Mouse (Mus musculus): Measurements from ENCODE around the gene C1qtnf5. TPM values are rescaled to one million over a fixed set of nuclear protein-coding genes. Genes with fewer than 3 reads are reported as not detected.
A peak's percentile ranks its signal among the peaks of the same experiment; 100 is the strongest.

C1qtnf5 gene
- polyA plus RNA-seq, 1 experiment from 2014 or later, result 2.1 TPM

DNA sequence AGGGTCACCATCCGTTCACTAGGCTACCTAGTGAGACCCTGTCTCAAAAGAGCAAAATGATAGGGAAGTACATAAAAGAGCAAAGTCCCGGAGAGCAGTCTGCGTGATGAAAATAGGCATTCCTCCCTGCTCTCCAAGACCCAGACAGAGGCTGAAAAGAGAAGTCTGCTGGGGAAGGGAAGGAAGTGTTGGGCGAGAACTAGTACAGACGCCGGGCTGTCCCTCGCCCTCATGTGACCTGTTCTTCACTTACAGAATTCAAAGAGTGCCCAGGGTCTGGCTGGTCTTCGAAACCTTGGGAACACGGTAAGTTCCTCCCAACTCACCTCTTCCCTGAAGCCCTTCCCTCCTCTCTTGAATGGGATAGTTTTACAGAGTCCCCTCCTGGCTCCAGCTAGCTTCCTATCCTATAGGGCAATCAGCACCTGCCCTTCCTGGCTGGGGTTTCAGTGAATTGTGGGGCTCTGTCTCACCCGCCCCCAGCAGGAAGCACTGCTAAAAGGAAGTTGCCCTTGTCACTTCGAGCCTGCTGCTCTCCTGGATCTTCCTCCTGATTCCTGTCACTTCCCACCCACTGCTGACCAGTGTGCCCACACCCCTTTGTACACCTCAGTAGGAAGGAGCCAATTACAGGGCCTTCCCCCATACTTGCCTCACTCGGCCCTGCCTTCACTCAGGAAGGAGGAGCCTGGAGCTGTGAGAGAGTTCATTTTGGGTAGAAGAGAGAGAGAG, 18.0 kb upstream of the C1qtnf5 start:
- Histone ChIP-seq H3K36me3 (peaks cover 49% of the 10 kb centered on the region), H3K9ac (peak overlapping the region; percentile 76), H3K4me3 (peak overlapping the region; percentile 82; the same call in 1 of the 2 replicates), H3K4me1 (peaks cover 67% of the 10 kb centered on the region), H3K27ac (replicated peaks) (peak overlapping the region; percentile 98), H3K4me2 (peak overlapping the region; percentile 97), H3K27me3 (replicated peaks) (peaks cover 21% of the 10 kb centered on the region), H3K9me3 (no peaks in the 10 kb centered on the region)
- 27% methylated on average over 12 of the region's 12 CpGs for WGBS
- ATAC-seq (ENCODE audit: extremely low read depth, insufficient number of reproducible peaks, low FRiP score, low TSS enrichment), result no peak

DNA sequence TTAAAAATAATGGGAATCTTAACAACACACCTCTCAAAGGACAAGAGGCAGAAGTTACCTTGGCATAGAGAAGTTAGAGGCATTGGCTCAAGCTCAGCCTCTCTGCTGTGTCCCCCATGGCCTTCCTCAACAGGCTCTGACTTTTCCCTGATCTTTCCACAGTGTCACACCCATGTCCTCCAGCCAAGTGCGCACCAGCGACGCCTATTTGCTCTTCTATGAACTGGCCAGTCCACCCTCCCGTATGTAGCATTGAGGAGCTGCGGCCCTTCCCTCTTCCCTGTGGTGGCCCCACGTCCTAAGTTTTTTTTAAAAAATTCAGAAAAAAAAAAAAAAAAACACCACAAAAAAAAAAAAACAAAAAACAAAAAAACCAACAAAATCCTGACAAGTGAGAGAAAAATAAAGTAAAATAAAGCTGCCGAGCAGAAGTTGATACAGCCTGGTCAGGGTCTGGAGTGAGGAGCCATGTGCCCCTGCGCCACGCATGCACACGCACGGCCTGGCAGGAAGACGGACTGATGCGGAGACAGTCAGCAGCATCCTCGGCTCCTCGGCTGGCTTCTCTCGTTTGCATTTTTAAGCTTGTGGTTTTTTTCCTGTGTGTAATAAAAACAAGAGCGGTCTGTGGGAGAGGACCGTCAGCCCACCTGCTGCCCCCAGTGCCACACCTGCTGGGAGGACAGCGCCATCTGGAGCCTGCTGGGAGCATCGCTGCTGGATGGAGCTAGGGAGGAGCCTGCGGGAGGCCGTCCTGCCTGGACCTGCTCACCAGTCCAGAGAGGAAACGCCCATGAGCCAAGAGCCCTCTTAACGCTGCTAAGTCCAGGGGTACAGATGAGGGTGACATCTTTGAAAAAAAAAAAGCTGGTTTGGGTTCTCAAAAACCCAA, 13.2 kb upstream of the C1qtnf5 start:
- no peak for ATAC-seq (ENCODE audit: extremely low read depth, insufficient number of reproducible peaks, low FRiP score, low TSS enrichment)
- Histone ChIP-seq H3K4me1 (peaks cover 53% of the 10 kb centered on the region), H3K27me3 (replicated peaks) (no peaks in the 10 kb centered on the region), H3K4me3 (no peak overlapping the region), H3K4me2 (no peak overlapping the region), H3K27ac (replicated peaks) (peak overlapping the region; percentile 59), H3K9me3 (no peaks in the 10 kb centered on the region), H3K9ac (peak overlapping the region; percentile 19; the same call in 1 of the 2 replicates), H3K36me3 (peaks cover 65% of the 10 kb centered on the region)
- WGBS, result 36% methylated on average over 24 of the region's 24 CpGs

DNA sequence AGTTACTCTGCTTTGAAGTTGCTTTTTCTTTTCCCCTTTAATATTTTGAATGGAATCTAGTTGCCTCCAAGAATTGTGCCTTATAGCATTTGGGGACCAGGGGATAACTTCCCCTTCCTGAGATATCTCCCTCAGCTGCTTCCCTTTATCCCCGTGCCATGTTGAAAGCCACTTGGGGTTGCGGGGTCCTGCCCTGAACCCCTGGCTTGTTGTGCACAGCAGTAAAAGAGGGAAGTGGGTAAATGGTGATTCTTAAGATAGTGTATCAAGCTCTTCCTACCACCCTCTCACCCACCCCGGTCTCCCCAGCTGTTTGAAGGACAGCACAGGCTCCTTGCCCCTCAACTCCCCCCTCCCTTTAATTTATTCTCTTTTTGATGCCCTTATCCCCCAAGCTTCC, 12.3 kb upstream of the C1qtnf5 start:
- Histone ChIP-seq H3K9ac (peak overlapping the region; percentile 19; the same call in 1 of the 2 replicates), H3K4me2 (no peak overlapping the region), H3K9me3 (no peaks in the 10 kb centered on the region), H3K4me1 (peaks cover 44% of the 10 kb centered on the region), H3K27me3 (replicated peaks) (no peaks in the 10 kb centered on the region), H3K36me3 (peaks cover 58% of the 10 kb centered on the region), H3K27ac (replicated peaks) (peak overlapping the region; percentile 24; the same call in 1 of the 2 replicates), H3K4me3 (no peak overlapping the region)
- no peak for ATAC-seq (ENCODE audit: extremely low read depth, insufficient number of reproducible peaks, low FRiP score, low TSS enrichment)
- WGBS, result 83% methylated on average over 3 of the region's 3 CpGs

DNA sequence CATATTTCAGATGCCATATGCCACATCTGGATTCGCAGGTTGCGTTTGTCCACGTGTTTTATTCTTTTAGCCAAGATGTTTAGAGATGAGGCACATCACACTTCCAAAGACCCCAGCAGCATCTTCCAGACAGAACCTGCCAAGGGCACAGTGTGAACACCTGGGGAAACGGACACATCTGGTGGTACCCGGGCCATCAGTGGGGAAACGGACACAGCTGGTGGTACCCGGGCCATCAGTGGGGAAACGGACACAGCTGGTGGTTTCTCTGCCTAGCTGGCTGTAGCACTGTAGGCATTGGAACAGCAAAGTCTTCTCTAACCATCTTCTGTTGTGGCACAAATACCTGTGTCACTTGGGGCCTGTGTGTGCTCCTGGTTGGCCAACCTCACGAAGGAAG, 11.3 kb upstream of the C1qtnf5 start:
- no peak overlapping the region for H3K4me2 ChIP-seq
- H3K36me3 ChIP-seq, result peaks cover 48% of the 10 kb centered on the region
- no peaks in the 10 kb centered on the region for H3K9me3 ChIP-seq
- peaks cover 39% of the 10 kb centered on the region for H3K4me1 ChIP-seq
- no peaks in the 10 kb centered on the region for H3K27me3 ChIP-seq (replicated peaks)
- 85% methylated on average over 9 of the region's 9 CpGs for WGBS
- ATAC-seq (ENCODE audit: extremely low read depth, insufficient number of reproducible peaks, low FRiP score, low TSS enrichment), result no peak
- no peak overlapping the region for H3K9ac ChIP-seq
- H3K27ac ChIP-seq (replicated peaks), result peak overlapping the region; percentile 93
- no peak overlapping the region for H3K4me3 ChIP-seq

DNA sequence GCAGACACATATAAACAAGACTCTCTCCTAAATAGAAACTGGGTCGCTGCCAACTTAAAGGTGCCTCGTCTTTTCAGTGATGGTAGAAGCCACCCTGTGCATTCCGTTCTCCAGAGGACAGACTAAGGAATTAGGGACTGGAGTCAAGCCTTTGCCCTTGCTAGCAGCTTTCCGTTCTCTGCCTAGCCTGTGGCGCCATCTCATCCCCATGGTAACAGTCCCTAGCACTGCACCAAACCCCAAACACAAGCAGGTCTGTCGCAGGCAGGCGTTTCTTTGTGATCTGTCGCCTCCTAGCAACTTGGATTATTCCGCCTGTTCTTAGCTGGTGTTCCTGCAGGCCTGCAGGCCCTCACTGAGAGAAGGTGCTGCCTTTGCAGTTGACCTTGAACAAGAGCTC, 10.5 kb upstream of the C1qtnf5 start:
- H3K4me2 ChIP-seq, result no peak overlapping the region
- peak overlapping the region; percentile 25 for H3K9ac ChIP-seq
- H3K27ac ChIP-seq (replicated peaks), result peak overlapping the region; percentile 93
- no peaks in the 10 kb centered on the region for H3K9me3 ChIP-seq
- 0 out of 2 replicates have a peak, but pooled peaks have one; percentile 11 for ATAC-seq (ENCODE audit: extremely low read depth, insufficient number of reproducible peaks, low FRiP score, low TSS enrichment)
- H3K4me3 ChIP-seq, result no peak overlapping the region
- peaks cover 39% of the 10 kb centered on the region for H3K4me1 ChIP-seq
- H3K36me3 ChIP-seq, result peaks cover 40% of the 10 kb centered on the region
- no peaks in the 10 kb centered on the region for H3K27me3 ChIP-seq (replicated peaks)
- 19% methylated on average over 9 of the region's 9 CpGs for WGBS

DNA sequence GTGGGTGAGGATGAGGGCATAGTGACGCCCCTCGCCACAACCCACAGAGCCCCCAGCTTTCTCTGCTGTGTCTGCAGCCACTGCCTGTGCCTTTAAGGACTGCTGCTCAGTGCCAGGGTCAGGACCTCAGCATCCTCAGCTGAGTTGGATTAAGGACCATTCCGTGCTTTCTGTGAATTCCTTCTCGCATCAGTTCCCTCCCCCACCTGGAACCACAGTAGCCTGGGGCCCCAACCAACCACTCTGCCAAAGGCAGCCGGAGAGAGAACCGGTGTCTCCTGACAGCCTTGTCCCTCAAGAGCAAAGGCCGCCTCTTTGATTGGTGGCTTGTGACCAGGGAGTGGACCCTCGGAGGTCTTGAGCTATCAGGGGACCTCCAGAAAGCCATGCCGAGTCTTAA, 5.6 kb upstream of the C1qtnf5 start, which contains the start of gene Mfrp:
Mfrp (plus strand) TSS at position 240 of the 400 bp plus-strand sequence.
- peaks cover 21% of the 10 kb centered on the region for H3K36me3 ChIP-seq
- no peak within 1 kb of the TSS for H3K4me2 ChIP-seq
- 82% methylated on average over 9 of the region's 9 CpGs for whole genome bisulfite sequencing
- H3K4me3 ChIP-seq, result no peak within 1 kb of the TSS
- ATAC-seq (ENCODE audit: extremely low read depth, insufficient number of reproducible peaks, low FRiP score, low TSS enrichment), result no peak
- H3K4me1 ChIP-seq, result peaks cover 18% of the 10 kb centered on the region
- H3K27me3 ChIP-seq (replicated peaks), result no peaks in the 10 kb centered on the region
- no peaks in the 10 kb centered on the region for H3K9me3 ChIP-seq
- H3K9ac ChIP-seq, result peak within 1 kb of the TSS; percentile 24; the same call in 1 of the 2 replicates
- H3K27ac ChIP-seq (replicated peaks), result no peak within 1 kb of the TSS

DNA sequence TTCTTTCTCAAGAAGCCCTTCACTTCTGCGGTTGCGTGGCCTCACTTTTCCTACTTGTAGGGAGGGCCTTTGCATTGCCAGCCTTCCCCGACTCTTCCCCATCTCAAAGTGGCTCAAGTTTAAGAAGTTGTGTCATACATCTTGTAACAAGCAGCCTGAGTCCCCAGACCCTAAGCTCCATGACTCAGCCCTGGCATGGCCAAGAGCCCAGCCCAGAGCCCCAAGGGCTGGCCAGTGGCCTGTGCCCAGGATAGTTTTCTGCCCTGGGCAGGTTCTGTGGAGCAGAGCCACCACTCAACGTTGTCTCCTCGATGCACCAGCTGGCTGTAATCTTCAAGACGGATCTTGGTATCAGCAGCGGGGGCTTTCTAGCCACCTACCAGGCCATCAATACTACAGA, 2.2 kb upstream of the C1qtnf5 start:
- H3K36me3 ChIP-seq, result peaks cover 31% of the 10 kb centered on the region

DNA sequence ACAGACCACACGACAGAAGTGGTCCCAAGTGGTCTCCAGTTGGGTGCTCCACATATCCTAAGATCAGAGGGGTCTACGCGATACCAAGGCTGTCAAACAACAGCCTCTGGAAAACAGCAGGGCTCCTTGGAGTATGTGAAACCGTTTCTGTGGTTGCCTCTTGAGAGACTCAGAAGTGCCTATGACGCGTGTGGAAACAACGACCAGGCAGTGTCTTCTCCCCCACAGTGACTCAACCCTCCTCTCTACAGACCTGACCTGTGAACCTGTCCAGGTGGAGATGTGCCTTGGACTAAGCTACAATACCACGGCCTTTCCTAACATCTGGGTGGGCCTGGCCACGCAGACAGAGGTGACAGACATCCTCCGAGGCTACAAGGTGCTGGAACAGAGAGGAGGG, 1.3 kb upstream of the C1qtnf5 start:
- no peak overlapping the region for H3K27ac ChIP-seq (replicated peaks)
- H3K9ac ChIP-seq, result no peak overlapping the region; the same call in 1 of the 2 replicates
- no peak overlapping the region for H3K4me3 ChIP-seq
- H3K27me3 ChIP-seq (replicated peaks), result no peaks in the 10 kb centered on the region
- peaks cover 53% of the 10 kb centered on the region for H3K4me1 ChIP-seq
- H3K9me3 ChIP-seq, result no peaks in the 10 kb centered on the region
- 78% methylated on average over 10 of the region's 10 CpGs for WGBS
- ATAC-seq (ENCODE audit: extremely low read depth, insufficient number of reproducible peaks, low FRiP score, low TSS enrichment), result no peak
- peaks cover 35% of the 10 kb centered on the region for H3K36me3 ChIP-seq
- no peak overlapping the region for H3K4me2 ChIP-seq

More for the DNA sequence above, 2.2 kb upstream of the C1qtnf5 start:
- H3K9me3 ChIP-seq, result no peaks in the 10 kb centered on the region
- ATAC-seq (ENCODE audit: extremely low read depth, insufficient number of reproducible peaks, low FRiP score, low TSS enrichment), result no peak
- 90% methylated on average over 7 of the region's 7 CpGs for WGBS
- no peak overlapping the region for H3K4me3 ChIP-seq
- H3K4me1 ChIP-seq, result peaks cover 44% of the 10 kb centered on the region
- H3K4me2 ChIP-seq, result no peak overlapping the region
- H3K27me3 ChIP-seq (replicated peaks), result no peaks in the 10 kb centered on the region
- H3K27ac ChIP-seq (replicated peaks), result no peak overlapping the region
- H3K9ac ChIP-seq, result no peak overlapping the region

DNA sequence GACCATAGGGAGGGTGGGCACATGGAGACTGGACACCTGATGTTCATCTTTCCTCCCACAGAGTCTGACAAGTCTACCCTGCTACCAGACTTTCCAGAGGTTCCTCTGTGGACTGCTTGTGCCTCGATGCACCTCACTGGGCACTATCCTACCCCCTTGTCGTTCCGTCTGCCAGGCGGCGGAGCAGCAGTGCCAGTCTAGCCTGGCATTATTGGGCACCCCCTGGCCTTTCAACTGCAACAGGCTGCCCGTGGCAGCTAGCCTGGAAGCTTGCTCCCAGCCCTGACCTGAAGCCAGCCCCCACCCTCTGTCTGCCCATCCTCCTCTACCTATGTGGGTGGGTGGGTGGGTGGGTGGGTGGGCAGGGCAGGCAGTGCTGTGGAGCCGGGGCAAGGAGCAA, 863 bp upstream of the C1qtnf5 start:
- H3K27ac ChIP-seq (replicated peaks), result 0 out of 2 replicates have a peak overlapping the region, but pooled peaks have one; percentile 81
- WGBS, result 89% methylated on average over 7 of the region's 7 CpGs
- H3K27me3 ChIP-seq (replicated peaks), result no peaks in the 10 kb centered on the region
- peaks cover 35% of the 10 kb centered on the region for H3K36me3 ChIP-seq
- H3K4me1 ChIP-seq, result peaks cover 55% of the 10 kb centered on the region
- no peak overlapping the region for H3K4me3 ChIP-seq
- ATAC-seq (ENCODE audit: extremely low read depth, insufficient number of reproducible peaks, low FRiP score, low TSS enrichment), result no peak
- H3K9ac ChIP-seq, result peak overlapping the region; percentile 66
- H3K9me3 ChIP-seq, result no peaks in the 10 kb centered on the region
- H3K4me2 ChIP-seq, result no peak overlapping the region

DNA sequence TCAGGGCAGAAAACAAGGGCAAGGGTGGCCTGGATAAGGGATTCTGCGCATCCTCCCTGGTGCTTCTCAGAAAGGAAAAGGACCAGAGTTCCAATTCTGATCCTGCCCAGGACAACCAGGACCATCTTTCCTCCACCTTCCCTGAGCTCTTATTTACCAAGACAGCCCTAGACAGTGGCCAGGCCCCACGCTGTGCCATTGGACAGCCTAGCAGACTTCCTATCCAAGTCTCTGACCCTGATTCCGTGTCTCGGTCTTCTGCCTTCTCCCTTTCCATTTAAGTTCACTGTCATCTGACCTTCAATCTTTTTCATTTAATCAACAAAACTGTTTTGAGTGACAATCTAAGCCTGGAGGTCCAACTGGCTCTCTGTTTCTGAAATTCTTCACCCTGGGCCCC, 449 bp upstream of the C1qtnf5 start:
- ATAC-seq (ENCODE audit: extremely low read depth, insufficient number of reproducible peaks, low FRiP score, low TSS enrichment), result no peak
- no peaks in the 10 kb centered on the region for H3K9me3 ChIP-seq
- 85% methylated on average over 4 of the region's 4 CpGs for WGBS
- H3K4me3 ChIP-seq, result no peak overlapping the region
- H3K27me3 ChIP-seq (replicated peaks), result no peaks in the 10 kb centered on the region
- H3K4me2 ChIP-seq, result peak overlapping the region; percentile 46
- H3K4me1 ChIP-seq, result peaks cover 56% of the 10 kb centered on the region
- peak overlapping the region; percentile 81; the same call in 1 of the 2 replicates for H3K27ac ChIP-seq (replicated peaks)
- peaks cover 35% of the 10 kb centered on the region for H3K36me3 ChIP-seq
- H3K9ac ChIP-seq, result peak overlapping the region; percentile 66

DNA sequence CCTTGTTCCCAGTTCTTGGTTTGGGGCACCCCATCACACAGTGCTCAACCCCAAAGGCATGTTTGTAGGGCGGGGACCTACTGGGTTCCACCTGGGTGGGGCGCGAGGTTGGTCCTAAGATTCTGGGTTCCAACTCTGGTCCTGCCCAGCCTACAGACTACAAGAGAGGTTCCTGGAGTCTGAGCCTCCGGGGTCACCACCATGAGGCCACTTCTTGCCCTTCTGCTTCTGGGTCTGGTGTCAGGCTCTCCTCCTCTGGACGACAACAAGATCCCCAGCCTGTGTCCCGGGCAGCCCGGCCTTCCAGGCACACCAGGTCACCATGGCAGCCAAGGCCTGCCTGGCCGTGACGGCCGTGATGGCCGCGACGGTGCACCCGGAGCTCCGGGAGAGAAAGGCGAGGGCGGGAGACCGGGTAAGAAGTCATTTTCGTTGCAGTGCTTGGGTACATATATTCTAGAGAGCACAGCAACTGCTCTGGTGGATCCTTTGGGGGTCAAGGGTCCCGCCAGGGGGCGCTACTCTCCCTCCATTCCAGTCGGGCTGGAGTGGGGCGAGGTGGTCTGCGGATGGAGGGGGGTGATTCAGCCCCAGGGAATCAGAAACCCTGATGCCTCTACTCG, 623 bp downstream of the C1qtnf5 start:
- H3K4me2 ChIP-seq, result peak overlapping the region; percentile 46
- no peaks in the 10 kb centered on the region for H3K27me3 ChIP-seq (replicated peaks)
- ATAC-seq (ENCODE audit: extremely low read depth, insufficient number of reproducible peaks, low FRiP score, low TSS enrichment), result no peak
- no peaks in the 10 kb centered on the region for H3K9me3 ChIP-seq
- H3K9ac ChIP-seq, result peak overlapping the region; percentile 66
- H3K4me3 ChIP-seq, result peak overlapping the region; percentile 8
- WGBS, result 33% methylated on average over 25 of the region's 25 CpGs
- H3K36me3 ChIP-seq, result peaks cover 31% of the 10 kb centered on the region
- peak overlapping the region; percentile 81 for H3K27ac ChIP-seq (replicated peaks)
- H3K4me1 ChIP-seq, result peaks cover 63% of the 10 kb centered on the region
